Mouse (Mus musculus) embryo, embryonic 9.5 days (tissue): ENCODE measurements around the gene Col4a3.

Source experiments
- DNase-seq: peaks from one replicate; pipeline ENCODE4 v3.0.0-alpha.2; 2017; ENCODE audit errors: extremely low spot score

Gene Col4a3

DNA sequence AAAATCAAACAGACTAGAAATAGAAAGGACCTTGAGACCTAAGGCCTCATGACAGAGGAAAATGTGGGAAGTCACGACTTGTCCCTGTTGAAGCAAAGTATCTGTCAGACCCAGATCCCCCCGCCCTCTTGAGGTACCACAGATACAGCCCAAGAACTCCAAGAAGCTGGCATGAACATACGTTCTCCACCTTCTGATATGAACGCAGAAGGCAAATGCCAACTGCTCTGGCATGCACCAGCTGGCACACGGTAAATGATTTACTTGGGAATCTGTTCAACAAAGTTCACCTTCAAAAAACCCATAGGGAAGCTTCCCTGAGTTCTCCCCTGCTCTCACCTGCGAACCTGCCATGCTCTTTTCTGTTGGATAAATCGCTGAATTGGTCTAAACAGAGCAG is 19.1 kb downstream of the Col4a3 start:
- DNase-seq: no peak

DNA sequence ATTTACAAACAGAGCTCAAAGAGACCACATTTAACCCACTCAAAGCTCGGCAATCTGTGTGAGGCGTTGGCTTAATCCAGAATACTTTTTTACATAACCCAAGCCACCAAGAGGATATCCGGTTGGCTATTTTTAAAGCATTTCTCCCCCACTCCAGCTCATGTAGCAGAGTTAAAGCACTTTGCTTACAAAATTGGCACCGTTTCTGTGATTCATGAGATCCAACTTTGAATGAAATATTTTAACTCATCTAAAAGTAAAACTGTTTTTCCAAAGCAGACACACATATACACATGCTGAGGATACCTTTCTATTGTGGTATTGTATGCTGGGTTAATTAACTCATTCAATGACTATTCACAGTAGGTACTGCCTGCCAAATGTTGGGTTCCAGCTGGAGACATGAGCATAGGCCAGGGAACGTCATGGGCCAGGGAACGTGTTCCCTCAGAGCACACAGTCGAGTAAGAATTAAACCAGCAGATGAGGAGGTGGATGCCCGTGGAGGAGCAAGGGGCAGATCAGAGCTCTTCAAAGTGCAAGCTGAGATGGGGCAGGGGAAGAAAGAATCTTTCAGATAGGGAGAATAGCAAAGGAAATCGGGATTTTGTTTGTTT is 22.0 kb downstream of the Col4a3 start:
- DNase-seq: no peak

DNA sequence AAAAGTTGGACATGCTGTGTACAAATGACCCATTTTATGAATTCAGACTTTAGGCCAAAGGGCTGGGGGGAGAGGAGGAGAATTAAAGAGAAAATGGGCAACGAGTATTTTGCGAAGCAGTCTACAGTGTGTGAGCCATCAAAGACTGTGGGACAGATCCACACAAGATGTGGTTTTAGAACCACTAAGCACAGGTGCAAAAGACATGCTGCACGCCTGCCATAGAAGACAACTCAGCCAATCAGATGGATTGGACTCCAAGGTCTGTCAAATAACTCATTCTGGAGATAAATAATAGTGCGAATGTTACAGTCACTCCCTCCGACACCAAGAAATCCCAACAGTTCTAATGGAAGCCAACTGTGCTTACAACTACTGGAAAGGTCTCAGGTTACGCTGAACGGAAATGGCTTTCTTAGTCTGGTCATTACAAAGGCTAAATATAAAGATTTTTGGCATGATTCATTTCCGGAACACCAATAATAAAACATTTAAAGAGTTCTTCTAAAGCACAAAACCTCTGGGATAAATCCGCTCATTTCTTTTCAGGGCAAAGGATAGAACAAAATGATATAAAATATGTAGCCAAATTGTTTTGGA is 25.4 kb downstream of the Col4a3 start:
- DNase-seq: no peak

DNA sequence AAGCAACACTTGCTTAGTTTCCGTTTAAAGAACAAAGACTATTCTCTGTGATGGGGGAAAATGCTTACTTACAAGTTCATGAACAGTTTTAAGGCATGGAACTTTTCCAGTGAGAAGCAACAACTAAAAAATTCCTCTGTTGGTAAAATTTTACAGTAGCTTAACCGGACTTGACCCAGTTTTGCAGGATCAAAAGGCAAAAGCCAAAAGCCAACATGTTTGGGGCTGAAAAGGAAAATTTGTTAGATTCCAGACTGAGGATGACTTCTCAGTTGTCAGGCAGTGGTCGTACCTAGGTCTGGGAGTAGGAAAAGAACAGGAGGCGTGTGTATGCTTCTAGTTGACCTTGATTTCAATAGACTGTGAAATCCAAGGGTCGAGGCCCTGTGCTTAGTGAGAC is 31.3 kb downstream of the Col4a3 start:
- no peak for DNase-seq

DNA sequence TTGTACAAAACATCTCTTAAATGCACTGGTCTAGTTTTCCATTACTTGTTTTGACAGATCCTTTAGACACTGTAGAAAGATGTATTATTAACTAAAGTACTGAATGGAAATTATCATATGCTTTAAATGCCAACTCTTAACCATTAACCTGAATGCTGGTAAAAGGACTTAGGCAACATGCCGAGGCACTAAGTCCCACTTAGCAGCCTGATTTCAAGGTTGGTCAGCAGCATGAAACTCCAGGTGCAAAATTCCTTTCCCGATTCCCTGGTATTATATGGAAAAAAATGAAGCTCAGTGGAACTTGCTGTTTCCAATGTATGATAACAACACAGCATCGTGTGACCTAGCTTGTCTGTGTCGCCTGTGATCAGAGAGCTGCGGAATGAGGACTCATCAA is 31.9 kb downstream of the Col4a3 start:
- no peak for DNase-seq

DNA sequence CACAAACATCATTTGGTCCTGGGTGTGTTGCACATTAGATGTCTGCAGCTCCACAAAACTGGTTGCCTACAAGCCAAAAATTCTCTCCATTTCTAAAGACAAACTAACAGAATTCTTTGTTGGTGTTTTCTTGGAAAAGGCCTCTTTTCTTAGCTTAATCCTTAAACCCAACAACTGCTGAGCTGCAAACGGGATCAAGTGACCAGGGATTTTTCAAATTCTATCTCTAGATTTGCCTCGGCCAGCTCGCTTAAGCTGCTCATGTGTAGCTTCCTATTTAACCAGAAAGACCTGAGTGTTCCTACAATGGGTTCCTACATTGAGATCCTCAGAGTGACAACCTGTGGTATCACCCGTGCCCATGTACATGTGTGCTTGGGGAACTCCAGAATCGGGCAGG is 33.3 kb downstream of the Col4a3 start:
- DNase-seq: no peak

DNA sequence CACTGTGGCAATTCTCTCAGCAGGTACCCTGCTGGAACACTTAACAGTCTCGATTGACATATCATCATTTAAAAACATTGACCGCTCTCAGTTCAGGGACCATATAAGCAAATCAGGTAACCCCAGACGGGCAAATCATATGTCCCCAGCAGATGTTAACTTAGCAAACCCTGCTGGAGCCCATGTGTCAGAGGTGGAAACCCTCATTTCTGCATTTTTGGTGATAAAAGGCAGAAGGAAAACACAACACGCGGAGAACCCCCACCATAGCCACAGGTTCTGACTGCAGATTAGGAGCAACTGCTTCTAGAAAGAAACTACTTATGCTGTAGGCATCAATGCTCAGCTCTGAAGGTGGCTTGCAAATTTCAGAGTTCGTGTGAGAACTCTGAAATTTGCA is 38.2 kb downstream of the Col4a3 start:
- DNase-seq: no peak

DNA sequence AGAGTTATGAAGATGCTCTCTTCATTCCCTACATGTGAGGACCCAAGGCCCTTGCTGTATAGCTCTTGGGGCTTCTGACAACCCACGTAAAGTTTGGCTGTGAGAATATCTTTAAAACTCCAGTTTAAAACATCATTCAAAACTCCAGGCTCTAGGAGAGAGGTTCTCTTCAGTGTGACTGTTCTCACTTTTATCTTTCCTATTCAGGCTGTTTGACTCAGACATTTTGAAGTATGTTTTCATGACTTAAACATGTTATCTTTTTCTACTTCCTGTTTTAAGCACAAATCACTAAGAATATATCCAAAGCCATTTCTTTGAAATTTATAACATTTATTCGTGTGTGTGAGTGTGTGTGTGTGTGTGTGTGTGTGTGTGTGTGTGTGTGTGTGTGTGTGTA is 38.8 kb downstream of the Col4a3 start:
- no peak for DNase-seq

DNA sequence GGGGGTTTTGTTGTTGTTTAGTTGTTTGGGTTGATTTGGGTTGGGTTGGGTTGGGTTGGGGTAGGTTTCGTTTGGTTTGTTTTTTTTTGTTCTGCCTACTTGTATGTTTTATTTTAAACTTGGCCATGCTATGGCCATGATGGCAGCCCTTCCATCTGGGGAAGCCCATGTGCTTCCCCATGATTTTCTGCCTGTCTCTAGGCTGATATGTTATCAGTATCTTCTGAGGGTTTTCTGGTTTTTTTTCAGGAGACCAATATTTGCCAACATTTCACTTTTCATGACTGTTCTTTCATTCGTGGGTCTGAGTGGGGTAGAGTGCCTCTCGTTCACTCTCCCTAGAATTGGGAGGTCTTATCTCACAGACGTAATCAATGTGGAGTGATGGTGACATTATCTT is 40.9 kb downstream of the Col4a3 start:
- no peak for DNase-seq

DNA sequence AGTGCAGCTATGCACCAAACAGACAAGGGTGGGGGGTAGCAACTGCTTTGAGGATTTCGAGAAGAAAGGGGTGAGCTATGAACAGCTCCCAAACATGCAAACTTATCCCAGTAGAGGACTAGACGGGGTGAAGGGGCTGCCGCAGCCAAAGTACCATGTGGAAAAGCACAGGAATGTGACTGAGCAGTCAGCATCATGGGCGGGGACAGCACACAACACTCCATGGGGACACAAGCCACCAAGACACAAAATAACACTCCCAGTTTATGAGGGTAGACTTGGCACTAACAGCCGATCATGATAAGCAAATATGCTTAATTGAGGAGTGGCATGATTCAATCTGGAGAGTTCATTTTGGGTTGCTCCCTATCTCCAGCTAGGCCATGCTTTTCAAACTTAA is 42.8 kb downstream of the Col4a3 start:
- DNase-seq: no peak

DNA sequence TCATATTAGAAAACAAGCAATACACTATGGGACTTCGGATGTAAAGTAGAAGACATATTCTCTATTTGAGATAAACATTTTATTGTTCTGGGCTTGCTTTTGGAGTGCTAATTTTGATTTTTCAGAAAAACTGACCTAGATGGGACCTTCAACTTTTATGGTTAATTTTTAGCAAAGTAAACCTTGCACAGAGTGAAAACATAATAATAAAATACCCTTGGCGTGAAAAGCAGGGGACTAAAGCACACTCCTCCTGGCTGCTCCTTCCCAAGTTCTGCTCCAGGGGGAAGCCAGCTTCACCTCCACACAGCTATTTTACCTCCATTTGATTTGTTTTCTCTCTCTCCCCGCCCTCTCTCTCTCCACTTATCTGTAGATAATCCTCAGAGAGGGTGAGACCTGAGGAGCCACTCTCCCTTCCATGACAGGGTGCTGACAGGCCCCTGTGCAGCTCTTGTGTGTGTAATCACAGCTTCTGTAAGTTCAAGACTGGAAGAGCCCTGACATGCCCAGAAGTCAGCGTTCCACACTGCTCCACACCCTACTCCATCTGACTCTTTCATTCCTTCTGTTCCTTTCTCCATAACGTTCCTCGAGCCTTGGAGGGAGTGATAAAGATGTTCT is 44.6 kb downstream of the Col4a3 start:
- no peak for DNase-seq

DNA sequence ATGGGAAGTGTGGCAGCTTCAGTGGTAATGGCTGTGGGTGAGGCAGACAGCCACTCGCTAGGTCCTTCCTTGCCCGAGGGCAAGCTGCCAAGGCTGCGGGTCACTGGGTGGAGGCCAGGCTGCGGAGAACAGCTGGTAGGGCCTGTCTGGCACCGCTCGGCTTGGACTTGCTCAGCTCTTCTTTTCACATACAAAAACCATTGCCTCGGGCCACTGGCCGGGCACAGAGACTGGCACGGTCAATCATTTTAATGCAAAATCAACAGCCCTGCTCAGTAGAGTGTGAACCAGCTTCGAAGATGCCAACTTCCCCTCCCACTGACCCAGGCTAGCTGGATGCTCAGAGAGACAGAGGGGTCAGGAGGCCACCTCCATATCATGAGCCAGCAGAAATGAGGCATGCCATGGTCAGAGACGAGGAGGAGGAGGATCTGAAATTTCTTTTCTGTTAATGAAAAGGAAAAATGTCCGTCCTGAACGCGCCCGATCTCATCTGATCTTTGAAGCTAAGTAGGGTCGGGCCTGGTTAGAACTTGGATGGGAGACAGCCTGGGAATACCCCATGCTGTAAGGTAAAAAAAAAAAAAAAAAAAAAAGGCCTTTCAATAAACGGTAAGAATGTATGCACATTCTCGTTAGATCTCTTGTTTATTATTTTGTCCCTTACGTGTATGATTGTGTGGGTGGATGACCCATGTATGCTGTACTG is 48.0 kb downstream of the Col4a3 start:
- no peak for DNase-seq

DNA sequence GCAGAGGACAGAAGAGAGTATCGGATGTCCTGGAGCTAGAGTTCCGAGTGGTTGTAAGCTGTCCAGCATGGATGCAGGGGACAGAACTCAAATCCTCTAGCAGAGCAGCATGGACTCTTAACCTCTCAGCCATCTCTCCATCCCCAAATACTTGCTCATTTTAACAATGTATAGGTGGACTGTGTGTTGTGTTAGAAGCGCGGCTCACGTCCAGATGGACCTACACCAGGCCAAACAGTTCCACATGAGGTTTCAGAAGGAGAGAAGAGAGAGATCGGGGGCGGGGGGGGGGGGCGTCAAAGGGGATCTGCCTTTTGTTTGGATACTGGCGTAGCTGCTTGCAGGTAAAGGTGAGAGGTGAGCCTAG is 48.5 kb downstream of the Col4a3 start:
- DNase-seq: no peak

DNA sequence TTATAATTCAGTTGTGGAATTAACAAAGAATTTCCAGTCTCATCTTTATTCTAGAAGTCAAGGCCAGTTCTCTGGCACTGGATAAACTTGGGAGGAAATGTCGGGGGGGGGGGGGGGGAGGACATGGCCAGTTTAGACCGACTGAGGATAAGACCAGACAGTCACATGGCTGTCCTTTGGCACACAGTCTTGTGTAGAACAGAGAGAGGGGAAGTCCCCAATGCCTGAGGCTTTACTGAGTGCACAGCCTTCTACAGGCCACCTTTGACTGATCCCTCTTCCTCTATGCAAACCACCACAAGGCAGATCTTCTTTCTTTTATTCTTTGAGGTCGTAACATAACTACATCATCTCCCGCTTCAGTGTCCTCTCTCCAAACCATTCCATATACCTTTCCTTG is 49.6 kb downstream of the Col4a3 start:
- no peak for DNase-seq

DNA sequence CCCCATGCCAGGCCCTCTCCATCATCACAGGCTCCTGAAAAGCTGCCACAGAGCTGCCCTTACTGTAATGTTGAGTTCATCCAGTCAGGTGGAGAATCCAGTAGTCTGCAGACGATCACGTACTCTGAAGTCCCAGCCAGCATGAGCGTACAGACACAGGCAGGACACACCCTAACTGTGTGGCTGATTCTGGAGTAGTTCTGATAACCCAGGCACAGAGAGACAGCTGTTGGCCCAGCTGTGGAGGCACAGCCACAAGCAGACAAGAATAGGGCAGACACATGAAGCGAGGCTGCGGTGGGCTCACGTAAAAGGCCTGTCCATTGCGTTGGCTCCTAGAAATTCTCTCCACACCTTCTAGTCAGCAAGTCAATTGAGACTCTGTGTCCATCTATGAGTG is 50.7 kb downstream of the Col4a3 start:
- DNase-seq: no peak

DNA sequence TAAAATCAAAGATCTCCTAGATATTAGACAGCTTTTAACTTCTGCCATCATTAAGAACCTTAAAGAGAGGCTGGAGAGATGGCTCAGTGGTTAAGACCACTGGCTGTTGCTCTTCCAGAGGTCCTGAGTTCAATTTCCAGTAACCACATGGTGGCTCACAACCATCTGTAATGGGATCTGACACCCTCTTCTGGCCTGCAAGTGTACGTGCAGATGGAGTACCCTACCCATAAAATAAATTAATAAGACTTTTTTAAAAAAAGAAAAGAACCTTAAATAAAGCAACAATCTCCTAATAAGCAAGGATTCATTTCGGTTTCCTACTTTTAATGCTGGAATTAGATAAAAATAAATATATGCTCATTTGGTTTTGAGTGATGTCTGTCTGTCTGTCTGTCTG is 51.7 kb downstream of the Col4a3 start:
- DNase-seq: no peak

DNA sequence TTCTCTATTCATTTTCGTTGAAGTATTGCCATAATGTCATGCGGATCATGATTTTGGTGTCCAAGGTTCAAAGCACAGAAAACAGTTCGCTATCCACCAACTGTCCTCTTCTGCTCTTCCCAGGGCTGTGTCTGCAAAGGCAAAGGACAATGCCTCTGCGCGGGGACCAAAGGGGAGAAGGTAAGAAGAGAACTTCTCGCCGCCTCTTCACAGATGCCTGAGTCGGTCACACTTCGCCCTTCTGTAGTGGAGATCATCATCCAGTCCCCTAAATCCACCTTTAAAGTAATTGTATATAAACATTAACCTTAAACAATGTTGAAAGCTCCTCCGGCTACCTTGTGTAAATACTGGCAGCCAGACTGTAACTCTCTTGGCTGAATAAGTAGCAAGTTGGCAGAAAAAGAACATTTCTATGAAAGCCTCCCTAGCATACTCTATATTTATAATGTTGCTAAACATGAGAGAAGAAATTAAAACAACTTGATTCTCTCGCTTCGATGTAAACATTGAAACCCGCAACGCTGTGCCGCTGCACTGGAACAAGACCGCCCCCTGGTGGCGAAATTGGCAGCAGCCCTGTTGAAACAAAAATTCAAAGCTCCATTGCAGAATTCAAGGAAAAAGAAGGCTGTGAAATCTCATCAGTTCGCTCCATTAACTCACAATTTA is 54.7 kb downstream of the Col4a3 start:
- DNase-seq: peak; percentile 68

DNA sequence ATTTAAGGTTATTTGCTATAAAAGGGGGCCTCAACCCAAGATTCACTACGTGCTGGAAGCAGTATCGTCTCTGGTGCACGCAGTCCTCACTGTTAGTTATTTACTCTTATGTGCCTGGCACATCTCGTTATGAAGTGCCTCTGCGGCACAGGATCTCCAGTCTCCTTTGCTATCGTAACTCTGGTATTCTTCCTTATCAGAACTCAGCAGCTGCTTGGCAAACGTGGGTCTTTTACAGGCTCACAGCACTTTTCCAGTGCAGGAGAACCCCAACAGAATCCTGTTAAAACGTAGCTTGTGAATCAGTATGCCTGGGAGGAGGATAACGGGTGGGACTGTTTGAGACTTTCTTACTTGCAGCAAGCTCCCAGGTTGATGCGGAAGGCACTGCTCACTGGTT is 61.3 kb downstream of the Col4a3 start:
- no peak for DNase-seq

DNA sequence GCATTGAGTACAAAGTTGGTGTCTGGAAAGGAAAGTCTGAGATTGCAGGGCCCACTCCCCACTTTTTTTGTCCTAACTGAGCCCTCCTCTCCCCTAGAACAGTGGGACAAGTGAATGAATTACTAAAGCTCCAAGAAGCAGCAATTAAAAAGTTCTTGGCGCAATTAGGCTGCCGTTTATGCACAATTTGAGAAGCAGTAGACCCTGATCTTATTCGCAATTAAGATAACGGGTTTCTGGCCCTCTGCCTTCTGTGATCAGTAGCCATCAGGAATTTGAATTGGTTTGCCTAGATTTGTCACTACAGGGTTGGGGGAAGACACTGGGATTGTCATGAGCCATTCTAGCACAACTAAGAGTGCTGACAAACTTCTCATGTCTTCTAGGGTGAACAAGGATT is 64.1 kb downstream of the Col4a3 start:
- no peak for DNase-seq

DNA sequence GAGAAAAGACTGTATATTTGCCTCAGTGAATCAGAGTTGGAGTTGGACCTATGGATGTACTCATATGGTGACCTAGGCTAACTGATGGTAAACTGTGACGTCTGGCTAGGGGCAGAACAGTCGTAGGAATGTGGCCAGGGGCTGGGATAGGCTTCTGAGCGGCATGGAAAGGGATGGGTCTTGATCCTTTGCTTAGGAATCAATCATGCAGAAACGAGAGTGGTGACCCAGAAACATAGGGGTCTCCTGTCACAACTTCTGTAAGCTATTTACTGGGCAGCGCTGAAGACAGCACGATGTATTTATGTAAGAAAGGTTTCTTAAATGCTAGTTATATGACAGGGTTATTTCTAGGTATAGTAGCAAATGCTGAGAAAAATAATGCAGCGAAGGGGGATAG is 67.3 kb downstream of the Col4a3 start:
- DNase-seq: peak; percentile 10

DNA sequence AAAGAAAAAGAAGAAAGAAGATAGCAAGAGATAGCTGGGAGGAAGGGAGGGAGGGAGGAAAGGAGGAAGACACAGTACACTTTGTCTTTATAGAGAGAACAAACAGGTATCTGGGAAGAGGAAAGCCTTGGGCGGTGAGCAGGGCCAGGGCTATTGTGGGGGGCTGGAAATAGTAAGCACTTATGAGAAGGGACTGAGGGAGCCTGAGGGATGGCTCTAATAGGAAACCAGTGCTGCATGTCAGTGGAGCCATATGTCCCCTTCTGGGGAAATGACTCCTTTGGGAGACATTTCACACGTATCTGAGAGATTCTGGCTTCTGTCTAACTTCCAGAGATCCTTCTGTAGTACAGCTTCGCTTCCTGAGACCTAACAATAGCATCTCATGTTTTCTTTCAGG is 69.7 kb downstream of the Col4a3 start:
- no peak for DNase-seq

DNA sequence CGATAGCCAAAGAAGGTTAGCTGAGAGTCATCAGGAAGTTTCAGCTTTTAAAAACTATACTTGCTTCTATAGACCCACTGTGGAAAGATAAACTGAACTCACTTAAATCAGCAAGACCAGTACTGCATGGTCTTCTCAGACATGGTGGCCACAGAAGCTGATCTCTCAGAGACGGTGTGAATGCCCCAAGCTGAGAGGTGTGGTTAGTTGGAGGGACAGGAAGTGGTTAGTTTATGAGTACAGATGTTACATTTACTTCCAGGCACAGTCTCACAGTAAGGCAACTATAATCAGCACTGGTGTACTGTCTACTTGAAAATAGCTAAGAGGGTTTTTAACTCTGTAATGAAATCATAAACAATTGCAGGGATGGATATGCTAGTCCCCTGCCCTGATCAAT is 75.5 kb downstream of the Col4a3 start:
- no peak for DNase-seq

DNA sequence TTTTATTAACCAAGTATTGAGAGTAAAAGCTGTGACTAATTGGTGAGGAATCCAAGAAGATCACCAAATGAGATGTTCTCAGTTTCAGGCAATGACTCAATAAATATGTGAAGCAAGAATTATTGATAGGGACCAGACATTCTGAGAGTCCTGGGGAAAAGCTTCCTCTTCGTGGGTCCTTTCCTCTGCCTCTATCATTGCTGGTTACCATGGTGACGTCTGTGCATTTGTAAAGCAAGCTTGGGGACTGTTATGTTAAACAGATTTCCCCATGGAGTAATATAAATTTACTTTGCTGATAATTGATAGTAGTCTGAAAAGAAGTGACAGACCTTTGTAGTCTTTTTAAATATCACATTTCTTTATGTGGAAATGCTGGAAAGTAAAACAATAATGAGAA is 76.8 kb downstream of the Col4a3 start:
- no peak for DNase-seq
